Mouse (Mus musculus) heart, postnatal 14 days (tissue): ENCODE measurements around the gene Med18. TPM values are rescaled to one million over a fixed set of nuclear protein-coding genes. Genes with fewer than 3 reads are reported as not detected.
"Not testable (repeated sequence)": the region's sequence is repeated elsewhere in the genome, so short reads cannot be mapped to it uniquely, and the experiment has no call there.

ENCODE experiments used
- DNase-seq, 2 experiments: peaks; one replicate each; pipeline ENCODE4 v3.0.0; 2021 to 2022
- intact Hi-C: fragments of 180-260 bp; cut with DNase I; formaldehyde crosslinking; loops from one replicate; pipeline ENCODE4 v1.15.1; 2025
- total RNA-seq, 2 experiments: library from RNA; stranded (reverse); gene quantifications; 2 replicates each; pipeline ENCODE4 v1.2.3; 2021

The Med18 gene
- total RNA-seq, 2 experiments from 2014 or later: 3.8 to 4.7 TPM

- intact Hi-C loops: no loop called here
- DNase-seq: no peak
Observed at GRCm38 (mm10) chr4:132484231-132484630, 20.5 kb upstream of the Med18 start.

GRCm38 (mm10) chr4:132482956-132483608 lies 19.4 kb upstream of the Med18 start:
- no peak for DNase-seq
- intact Hi-C loops: no loop called here

- intact Hi-C loops, DNase-seq: not testable (repeated sequence)
Observed at GRCm38 (mm10) chr4:132482104-132482503, 18.4 kb upstream of the Med18 start.

GRCm38 (mm10) chr4:132477833-132478232 lies 14.1 kb upstream of the Med18 start:
- no peak for DNase-seq
- intact Hi-C loops: no loop called here

GRCm38 (mm10) chr4:132475895-132476878 lies 12.5 kb upstream of the Med18 start:
- intact Hi-C loops: no loop called here
- no peak for DNase-seq

- intact Hi-C loops: no loop called here
- DNase-seq: no peak
Observed at GRCm38 (mm10) chr4:132474631-132475030, 10.9 kb upstream of the Med18 start.

- intact Hi-C loops: no loop called here
- DNase-seq: no peak
Observed at GRCm38 (mm10) chr4:132473411-132473810, 9.7 kb upstream of the Med18 start.

- no peak for DNase-seq
- intact Hi-C loops: no loop called here
Observed at GRCm38 (mm10) chr4:132469873-132470272, 6.2 kb upstream of the Med18 start.

GRCm38 (mm10) chr4:132464255-132464613 lies 513 bp upstream of the Med18 start:
- intact Hi-C loops: loop anchor here (1.0 to 5.0 kb wide), 2 partner anchors 42 to 50 kb away; partner anchors contain the start of gene Phactr4
- no peak for DNase-seq

- DNase-seq: no peak
- intact Hi-C loops: loop anchor here (2.0 to 5.0 kb wide), 2 partner anchors 41 to 46 kb away; partner anchors contain the start of gene Phactr4
Observed at GRCm38 (mm10) chr4:132462836-132463235, 885 bp downstream of the Med18 start.

- intact Hi-C loops: loop anchor here (5.0 kb wide), 1 partner anchor 38 kb away; the partner anchor contains the start of gene Phactr4
- DNase-seq: no peak
Observed at GRCm38 (mm10) chr4:132460225-132460624, 3.5 kb downstream of the Med18 start.

GRCm38 (mm10) chr4:132455561-132455960 lies 8.2 kb downstream of the Med18 start:
- no peak for DNase-seq
- intact Hi-C loops: no loop called here

GRCm38 (mm10) chr4:132455146-132455545 lies 8.6 kb downstream of the Med18 start:
- intact Hi-C loops: no loop called here

GRCm38 (mm10) chr4:132454216-132454615 lies 9.5 kb downstream of the Med18 start:
- intact Hi-C loops: no loop called here
- DNase-seq: no peak

More at GRCm38 (mm10) chr4:132455146-132455545, 8.6 kb downstream of the Med18 start:
- no peak for DNase-seq

GRCm38 (mm10) chr4:132449778-132450177 lies 13.9 kb downstream of the Med18 start:
- no peak for DNase-seq
- intact Hi-C loops: no loop called here

GRCm38 (mm10) chr4:132446105-132446504 lies 17.6 kb downstream of the Med18 start:
- intact Hi-C loops: no loop called here
- no peak for DNase-seq

GRCm38 (mm10) chr4:132444516-132444915 lies 19.2 kb downstream of the Med18 start:
- DNase-seq: no peak
- intact Hi-C loops: no loop called here

GRCm38 (mm10) chr4:132437857-132438256 lies 25.9 kb downstream of the Med18 start:
- intact Hi-C loops: no loop called here
- no peak for DNase-seq

GRCm38 (mm10) chr4:132432717-132433372 lies 30.9 kb downstream of the Med18 start:
- no peak for DNase-seq
- intact Hi-C loops: no loop called here

- intact Hi-C loops: no loop called here
- peak; percentile 11 to 16 for DNase-seq
Observed at GRCm38 (mm10) chr4:132428022-132428542, 35.6 kb downstream of the Med18 start.

GRCm38 (mm10) chr4:132427493-132427892 lies 36.2 kb downstream of the Med18 start:
- intact Hi-C loops: no loop called here
- DNase-seq: no peak
